Mouse (Mus musculus): Measurements from ENCODE around the gene Abcg4. TPM values are rescaled to one million over a fixed set of nuclear protein-coding genes. Genes with fewer than 3 reads are reported as not detected.

The Abcg4 gene
- polyA plus RNA-seq, 1 experiment from 2014 or later, result 3.3 TPM

DNA sequence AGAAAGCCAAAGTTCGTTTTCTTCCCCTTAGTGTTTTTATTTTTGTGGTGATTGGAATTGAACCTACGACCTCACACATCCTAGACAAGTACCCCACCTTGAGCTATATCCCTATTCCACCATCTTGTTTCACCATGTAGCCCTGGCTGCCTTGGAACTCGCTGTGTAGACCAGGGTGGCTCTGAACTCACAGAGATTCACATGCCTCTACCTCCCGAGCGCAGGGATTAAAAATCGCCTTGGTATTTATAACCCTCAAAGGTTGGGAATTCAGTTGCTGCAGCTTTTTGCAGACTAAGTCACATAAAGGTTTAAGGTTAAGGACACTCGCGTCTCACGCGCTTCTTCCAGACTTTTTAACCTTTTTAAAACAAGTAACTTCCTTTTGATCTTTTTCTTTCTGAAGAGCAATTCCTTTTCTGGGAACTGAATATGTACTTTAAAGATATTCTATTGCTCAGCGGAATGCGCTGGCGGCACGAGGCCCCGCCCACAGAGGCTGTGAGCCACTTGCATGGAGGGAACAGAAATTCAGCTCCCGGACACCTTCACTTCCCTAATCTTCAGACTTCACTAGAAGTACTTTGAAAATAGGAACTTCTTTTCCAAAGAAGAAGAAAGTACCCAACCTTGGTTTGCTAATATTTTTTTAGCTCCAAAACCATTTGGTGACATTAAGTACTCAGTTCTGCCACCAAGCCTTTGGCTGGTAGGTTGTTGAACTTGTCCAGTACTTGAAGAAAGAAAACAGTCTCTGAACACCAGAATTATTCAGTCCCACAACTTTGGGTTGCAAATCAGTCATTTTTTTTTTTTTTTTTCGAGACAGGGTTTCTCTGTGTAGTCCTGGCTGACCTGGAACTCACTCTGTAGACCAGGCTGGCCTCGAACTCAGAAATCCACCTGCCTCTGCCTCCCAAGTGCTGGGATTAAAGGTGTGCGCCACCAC, 53.7 kb downstream of the Abcg4 start:
- H3K4me3 ChIP-seq (ENCODE audit: low read depth, low read length), result peak overlapping the region; percentile 95
- peak overlapping the region; percentile 82 for H3K4me2 ChIP-seq
- H3K36me3 ChIP-seq (ENCODE audit: control insufficient read depth, insufficient read depth, low read length), result no peaks in the 10 kb centered on the region
- 20% methylated on average over 19 of the region's 19 CpGs for WGBS (ENCODE audit: insufficient replicate concordance)
- no peak for ATAC-seq (replicated peaks; ENCODE audit: insufficient number of reproducible peaks, low FRiP score, low TSS enrichment)
- peak overlapping the region; percentile 95; the same call in 1 of the 2 replicates for H3K27ac ChIP-seq (ENCODE audit: low read depth, low read length)
- H3K9me3 ChIP-seq (replicated peaks; ENCODE audit: control insufficient read depth, low read length), result no peaks in the 10 kb centered on the region
- peak overlapping the region; percentile 29 for H3K9ac ChIP-seq (ENCODE audit: low read depth, low read length)
- H3K4me1 ChIP-seq (ENCODE audit: control insufficient read depth, insufficient read depth, low read length), result peaks cover 17% of the 10 kb centered on the region
- H3K27me3 ChIP-seq (ENCODE audit: control insufficient read depth, insufficient read depth, low read length), result no peaks in the 10 kb centered on the region

DNA sequence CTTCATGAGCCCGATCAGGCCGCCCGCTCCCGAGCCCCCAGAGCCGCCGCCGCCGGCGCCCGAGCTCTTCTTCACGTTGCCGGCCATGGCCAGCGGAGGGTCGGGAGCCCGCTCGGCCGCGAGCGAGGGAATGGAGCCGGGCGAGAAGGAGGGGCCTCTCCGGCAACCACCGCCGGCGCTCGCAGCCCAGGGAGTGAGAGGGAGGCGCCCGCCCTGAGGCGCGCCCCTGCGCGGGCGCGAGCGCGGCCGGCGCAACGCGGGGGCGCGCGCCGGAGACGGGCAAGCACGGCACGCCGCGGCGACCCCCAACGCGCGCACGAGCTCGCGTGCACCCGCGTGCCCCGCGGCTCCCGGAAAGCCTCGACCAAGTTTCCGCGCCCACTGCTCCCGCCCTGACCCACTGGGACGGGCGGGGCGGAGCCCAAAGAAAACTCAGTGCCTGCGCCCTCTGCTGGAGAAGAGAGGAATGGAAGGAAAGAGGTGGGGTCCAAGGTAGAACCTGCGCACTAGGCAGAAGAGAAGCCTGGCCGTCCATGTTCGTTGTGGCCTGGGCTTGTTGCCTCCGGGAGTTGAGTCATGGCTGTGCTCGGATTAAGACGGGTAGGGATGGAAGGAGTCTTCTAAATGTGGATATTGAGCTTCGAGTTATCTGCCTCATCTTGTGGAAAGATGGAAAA, 54.5 kb downstream of the Abcg4 start, which contains the start of gene Cbl:
Cbl (minus strand) TSS at position 248 of the 677 bp plus-strand sequence.
- Histone ChIP-seq H3K4me1 (ENCODE audit: control insufficient read depth, insufficient read depth, low read length) (peaks cover 20% of the 10 kb centered on the region), H3K27me3 (ENCODE audit: control insufficient read depth, insufficient read depth, low read length) (no peaks in the 10 kb centered on the region), H3K9ac (ENCODE audit: low read depth, low read length) (peak within 1 kb of the TSS; percentile 91), H3K9me3 (replicated peaks; ENCODE audit: control insufficient read depth, low read length) (no peaks in the 10 kb centered on the region), H3K4me3 (ENCODE audit: low read depth, low read length) (peak within 1 kb of the TSS; percentile 95), H3K36me3 (ENCODE audit: control insufficient read depth, insufficient read depth, low read length) (no peaks in the 10 kb centered on the region), H3K4me2 (peak within 1 kb of the TSS; percentile 82), H3K27ac (ENCODE audit: low read depth, low read length) (peak within 1 kb of the TSS; percentile 95)
- peak; percentile 90 for ATAC-seq (replicated peaks; ENCODE audit: insufficient number of reproducible peaks, low FRiP score, low TSS enrichment)
- 0% methylated on average over 70 of the region's 76 CpGs for WGBS (ENCODE audit: insufficient replicate concordance)

- ATAC-seq (replicated peaks; ENCODE audit: insufficient number of reproducible peaks, low FRiP score, low TSS enrichment), result peak; percentile 62
- Histone ChIP-seq H3K4me2 (peak overlapping the region; percentile 82), H3K27ac (ENCODE audit: low read depth, low read length) (peak overlapping the region; percentile 95), H3K27me3 (ENCODE audit: control insufficient read depth, insufficient read depth, low read length) (no peaks in the 10 kb centered on the region), H3K9me3 (replicated peaks; ENCODE audit: control insufficient read depth, low read length) (no peaks in the 10 kb centered on the region), H3K36me3 (ENCODE audit: control insufficient read depth, insufficient read depth, low read length) (no peaks in the 10 kb centered on the region), H3K9ac (ENCODE audit: low read depth, low read length) (peak overlapping the region; percentile 91), H3K4me1 (ENCODE audit: control insufficient read depth, insufficient read depth, low read length) (peaks cover 20% of the 10 kb centered on the region), H3K4me3 (ENCODE audit: low read depth, low read length) (peak overlapping the region; percentile 95)
- WGBS (ENCODE audit: insufficient replicate concordance), result 1% methylated on average over 40 of the region's 40 CpGs
These were observed 55.2 kb downstream of the Abcg4 start for GRCm38 (mm10) chr9:44233021-44233801.

GRCm38 (mm10) chr9:44231609-44232008, 56.8 kb downstream of the Abcg4 start:
- Histone ChIP-seq H3K27me3 (ENCODE audit: control insufficient read depth, insufficient read depth, low read length) (no peaks in the 10 kb centered on the region), H3K4me3 (ENCODE audit: low read depth, low read length) (no peak overlapping the region), H3K27ac (ENCODE audit: low read depth, low read length) (no peak overlapping the region), H3K9me3 (replicated peaks; ENCODE audit: control insufficient read depth, low read length) (no peaks in the 10 kb centered on the region), H3K36me3 (ENCODE audit: control insufficient read depth, insufficient read depth, low read length) (no peaks in the 10 kb centered on the region), H3K4me2 (peak overlapping the region; percentile 82; the same call in 1 of the 2 replicates), H3K4me1 (ENCODE audit: control insufficient read depth, insufficient read depth, low read length) (peaks cover 19% of the 10 kb centered on the region), H3K9ac (ENCODE audit: low read depth, low read length) (no peak overlapping the region)
- ATAC-seq (replicated peaks; ENCODE audit: insufficient number of reproducible peaks, low FRiP score, low TSS enrichment), result no peak

- 56% methylated on average over 6 of the region's 6 CpGs for WGBS (ENCODE audit: insufficient replicate concordance)
- H3K36me3 ChIP-seq (ENCODE audit: control insufficient read depth, insufficient read depth, low read length), result no peaks in the 10 kb centered on the region
- H3K4me1 ChIP-seq (ENCODE audit: control insufficient read depth, insufficient read depth, low read length), result peaks cover 7% of the 10 kb centered on the region
- no peak for ATAC-seq (replicated peaks; ENCODE audit: insufficient number of reproducible peaks, low FRiP score, low TSS enrichment)
- no peaks in the 10 kb centered on the region for H3K9me3 ChIP-seq (replicated peaks; ENCODE audit: control insufficient read depth, low read length)
- H3K27ac ChIP-seq (ENCODE audit: low read depth, low read length), result no peak overlapping the region
- H3K27me3 ChIP-seq (ENCODE audit: control insufficient read depth, insufficient read depth, low read length), result no peaks in the 10 kb centered on the region
- H3K9ac ChIP-seq (ENCODE audit: low read depth, low read length), result no peak overlapping the region
- no peak overlapping the region for H3K4me2 ChIP-seq
- H3K4me3 ChIP-seq (ENCODE audit: low read depth, low read length), result no peak overlapping the region
These were observed 62.4 kb downstream of the Abcg4 start for GRCm38 (mm10) chr9:44225993-44226392.

Small RNA genes within 50 kb of the gene (microRNA-seq; reads per million reads assigned to microRNA genes)
- 0.34 reads per million for gene Gm44335 (ENCODE audit: borderline number of aligned reads)

Other genes starting within 250 kb of the Abcg4 start
- gene Thy1, start 245.2 kb downstream of the Abcg4 start, polyA plus RNA-seq (2014; fragmentation: Nextera tagmentation; extraction: Ambion mirVana), result 0.86 and 0.90 TPM in 2 replicates
- gene Usp2, start 221.6 kb downstream of the Abcg4 start, polyA plus RNA-seq (2014; fragmentation: Nextera tagmentation; extraction: Ambion mirVana), result 51.3 and 53.8 TPM in 2 replicates
- gene Mfrp, start 186.9 kb downstream of the Abcg4 start, polyA plus RNA-seq (2014; fragmentation: Nextera tagmentation; extraction: Ambion mirVana), result 0.16 TPM in 1 of 2 replicates, not detected in the other
- gene C1qtnf5, start 181.4 kb downstream of the Abcg4 start, polyA plus RNA-seq (2014; fragmentation: Nextera tagmentation; extraction: Ambion mirVana), result 0.43 and 1.2 TPM in 2 replicates
- gene Gm49380, start 175.1 kb downstream of the Abcg4 start, polyA plus RNA-seq (2014; fragmentation: Nextera tagmentation; extraction: Ambion mirVana), result 0.28 TPM in 1 of 2 replicates, not detected in the other
- 35.2 and 38.2 TPM in 2 replicates for gene Rnf26, start 175.1 kb downstream of the Abcg4 start, polyA plus RNA-seq (2014; fragmentation: Nextera tagmentation; extraction: Ambion mirVana)
- 86.2 and 105 TPM in 2 replicates for gene Mcam, start 154.1 kb downstream of the Abcg4 start, polyA plus RNA-seq (2014; fragmentation: Nextera tagmentation; extraction: Ambion mirVana)
- 12.6 and 14.8 TPM in 2 replicates for gene Cbl, start 54.6 kb downstream of the Abcg4 start, polyA plus RNA-seq (2014; fragmentation: Nextera tagmentation; extraction: Ambion mirVana)
- gene Ccdc153, start 47.9 kb downstream of the Abcg4 start, polyA plus RNA-seq (2014; fragmentation: Nextera tagmentation; extraction: Ambion mirVana), result not detected in 2 replicates
- gene Pdzd3, start 37.1 kb downstream of the Abcg4 start, polyA plus RNA-seq (2014; fragmentation: Nextera tagmentation; extraction: Ambion mirVana), result not detected in 2 replicates
- gene Nlrx1, start 20.0 kb downstream of the Abcg4 start, polyA plus RNA-seq (2014; fragmentation: Nextera tagmentation; extraction: Ambion mirVana), result 3.6 and 4.9 TPM in 2 replicates
- 15.3 and 15.9 TPM in 2 replicates for gene Hinfp, start 17.1 kb upstream of the Abcg4 start, polyA plus RNA-seq (2014; fragmentation: Nextera tagmentation; extraction: Ambion mirVana)
- 4.7 and 7.1 TPM in 2 replicates for gene C2cd2l, start 31.7 kb upstream of the Abcg4 start, polyA plus RNA-seq (2014; fragmentation: Nextera tagmentation; extraction: Ambion mirVana)
- gene Dpagt1, start 37.4 kb upstream of the Abcg4 start, polyA plus RNA-seq (2014; fragmentation: Nextera tagmentation; extraction: Ambion mirVana), result 40.2 and 46.3 TPM in 2 replicates
- gene H2afx, start 46.1 kb upstream of the Abcg4 start, polyA plus RNA-seq (2014; fragmentation: Nextera tagmentation; extraction: Ambion mirVana), result 199 and 232 TPM in 2 replicates
- gene Hmbs, start 55.6 kb upstream of the Abcg4 start, polyA plus RNA-seq (2014; fragmentation: Nextera tagmentation; extraction: Ambion mirVana), result 258 and 291 TPM in 2 replicates
- gene Vps11, start 73.1 kb upstream of the Abcg4 start, polyA plus RNA-seq (2014; fragmentation: Nextera tagmentation; extraction: Ambion mirVana), result 15.1 and 19.8 TPM in 2 replicates
- gene Hyou1, start 90.9 kb upstream of the Abcg4 start, polyA plus RNA-seq (2014; fragmentation: Nextera tagmentation; extraction: Ambion mirVana), result 18.2 and 19.4 TPM in 2 replicates
- gene Slc37a4, start 108.2 kb upstream of the Abcg4 start, polyA plus RNA-seq (2014; fragmentation: Nextera tagmentation; extraction: Ambion mirVana), result 31.1 and 31.5 TPM in 2 replicates
- 1,538 and 1,582 TPM in 2 replicates for gene Rps25, start 118.5 kb upstream of the Abcg4 start, polyA plus RNA-seq (2014; fragmentation: Nextera tagmentation; extraction: Ambion mirVana)
- 76.8 and 79.1 TPM in 2 replicates for gene Trappc4, start 119.0 kb upstream of the Abcg4 start, polyA plus RNA-seq (2014; fragmentation: Nextera tagmentation; extraction: Ambion mirVana)
- 21.8 and 25.4 TPM in 2 replicates for gene Ccdc84, start 130.0 kb upstream of the Abcg4 start, polyA plus RNA-seq (2014; fragmentation: Nextera tagmentation; extraction: Ambion mirVana)
- gene Foxr1, start 152.5 kb upstream of the Abcg4 start, polyA plus RNA-seq (2014; fragmentation: Nextera tagmentation; extraction: Ambion mirVana), result not detected in 2 replicates
- gene Upk2, start 166.4 kb upstream of the Abcg4 start, polyA plus RNA-seq (2014; fragmentation: Nextera tagmentation; extraction: Ambion mirVana), result 0.14 TPM in 1 of 2 replicates, not detected in the other
- gene Bcl9l, start 194.2 kb upstream of the Abcg4 start, polyA plus RNA-seq (2014; fragmentation: Nextera tagmentation; extraction: Ambion mirVana), result 8.7 and 9.3 TPM in 2 replicates